Mouse (Mus musculus) midbrain, embryonic 12.5 days (tissue): ENCODE data around the gene Ccdc84. TPM values are rescaled to one million over a fixed set of nuclear protein-coding genes. Genes with fewer than 3 reads are reported as not detected.
"Not testable (repeated sequence)": the region's sequence is repeated elsewhere in the genome, so short reads cannot be mapped to it uniquely, and the experiment has no call there.

Experiments
- ATAC-seq: fragments of 200-750 bp; cut with Nextera tagmentation; 2 replicates; pipeline ENCODE4 v1.8.0; 2017; ENCODE audit warnings: low read depth, moderate TSS enrichment, moderate library complexity; ENCODE audit not compliant: low FRiP score
- H3K27ac ChIP-seq: fragments of 300-500 bp; sonication (generic); replicated peaks from 2 replicates; pipeline ENCODE4 v1.5.1; 2016; ENCODE audit warnings: mild to moderate bottlenecking
- H3K27me3 ChIP-seq: fragments of 300-500 bp; sonication (generic); 2 replicates; pipeline ENCODE4 v1.6.1; 2016; ENCODE audit warnings: mild to moderate bottlenecking
- H3K36me3 ChIP-seq: fragments of 300-500 bp; sonication (generic); 2 replicates; pipeline ENCODE4 v1.6.1; 2016
- H3K4me1 ChIP-seq: fragments of 300-500 bp; sonication (generic); 2 replicates; pipeline ENCODE4 v1.6.1; 2016
- H3K4me2 ChIP-seq: fragments of 300-500 bp; sonication (generic); replicated peaks from 2 replicates; pipeline ENCODE4 v1.6.1; 2016; ENCODE audit warnings: mild to moderate bottlenecking, moderate library complexity
- H3K4me3 ChIP-seq: fragments of 300-500 bp; sonication (generic); 2 replicates; pipeline ENCODE4 v1.5.1; 2016; ENCODE audit warnings: mild to moderate bottlenecking
- H3K9ac ChIP-seq: fragments of 300-500 bp; sonication (generic); replicated peaks from 2 replicates; pipeline ENCODE4 v1.6.1; 2016; ENCODE audit warnings: mild to moderate bottlenecking, moderate library complexity
- H3K9me3 ChIP-seq: fragments of 300-500 bp; sonication (generic); 2 replicates; pipeline ENCODE4 v1.6.1; 2016; ENCODE audit warnings: mild to moderate bottlenecking
- WGBS: fragments of 180-500 bp; shearing (Covaris S2); methylation state at CpG from one replicate; pipeline ENCODE4 v1.1.7; 2016; 5-methylcytosine and 5-hydroxymethylcytosine counted together
- microRNA-seq: library from miRNA; unstranded; fragments of <30 nt; microRNA quantifications from one replicate; pipeline ENCODE4, GENCODE M21; 2017
- polyA plus RNA-seq: library from polyadenylated mRNA; unstranded; fragments of >200 nt; fragmentation: Nextera tagmentation; extraction: Ambion mirVana; gene quantifications from 2 replicates; pipeline ENCODE4 v1.2.1, GENCODE M21; 2016

Ccdc84 gene
- polyA plus RNA-seq, 1 experiment from 2014 or later, result 31.9 TPM

GRCm38 (mm10) chr9:44379054-44379834 lies 39.1 kb downstream of the Ccdc84 start, which contains the start of gene Hyou1:
Gene Hyou1 (plus strand): TSS chr9:44379490.
- H3K4me1 ChIP-seq, result peaks cover 26% of the 10 kb centered on the region
- H3K9me3 ChIP-seq, result no peaks in the 10 kb centered on the region
- under 1% methylated on average over 82 of the region's 83 CpGs for WGBS
- peak within 1 kb of the TSS; percentile 94 for H3K9ac ChIP-seq
- peak within 1 kb of the TSS; percentile 99 for H3K4me2 ChIP-seq
- peak; percentile 95 for ATAC-seq
- H3K4me3 ChIP-seq, result peak within 1 kb of the TSS; percentile 91
- H3K27ac ChIP-seq, result peak within 1 kb of the TSS; percentile 88
- H3K27me3 ChIP-seq, result no peaks in the 10 kb centered on the region
- peaks cover 37% of the 10 kb centered on the region for H3K36me3 ChIP-seq

- Histone ChIP-seq H3K9me3 (no peaks in the 10 kb centered on the region), H3K4me2 (peak overlapping the region; percentile 99), H3K27ac (peak overlapping the region; percentile 88; the same call in 1 of the 2 replicates), H3K36me3 (peaks cover 27% of the 10 kb centered on the region), H3K27me3 (no peaks in the 10 kb centered on the region), H3K9ac (peak overlapping the region; percentile 94; the same call in 1 of the 2 replicates), H3K4me3 (peak overlapping the region; percentile 91), H3K4me1 (peaks cover 26% of the 10 kb centered on the region)
- no peak for ATAC-seq
- 92% methylated on average over 5 of the region's 5 CpGs for WGBS
Measured at GRCm38 (mm10) chr9:44378153-44378730, 40.1 kb downstream of the Ccdc84 start.

- not testable (repeated sequence) for H3K4me3 ChIP-seq, H3K27me3 ChIP-seq, H3K27ac ChIP-seq, ATAC-seq, H3K9me3 ChIP-seq, H3K4me2 ChIP-seq, H3K9ac ChIP-seq
- 95% methylated on average over 2 of the region's 2 CpGs for WGBS
- peaks cover 18% of the 10 kb centered on the region for H3K36me3 ChIP-seq
- H3K4me1 ChIP-seq, result peaks cover 26% of the 10 kb centered on the region
Measured at GRCm38 (mm10) chr9:44377335-44377734, 41.0 kb downstream of the Ccdc84 start.

- ATAC-seq, result no peak
- Histone ChIP-seq H3K9me3 (no peaks in the 10 kb centered on the region), H3K4me1 (peaks cover 24% of the 10 kb centered on the region), H3K4me3 (no peak overlapping the region), H3K27me3 (no peaks in the 10 kb centered on the region), H3K4me2 (no peak overlapping the region), H3K9ac (no peak overlapping the region), H3K27ac (no peak overlapping the region), H3K36me3 (peaks cover 6% of the 10 kb centered on the region)
- 93% methylated on average over 6 of the region's 6 CpGs for WGBS
Measured at GRCm38 (mm10) chr9:44376141-44376540, 42.2 kb downstream of the Ccdc84 start.

- H3K4me2 ChIP-seq, result no peak overlapping the region
- H3K4me3 ChIP-seq, result no peak overlapping the region
- H3K27me3 ChIP-seq, result no peaks in the 10 kb centered on the region
- H3K36me3 ChIP-seq, result no peaks in the 10 kb centered on the region
- H3K4me1 ChIP-seq, result peaks cover 7% of the 10 kb centered on the region
- H3K27ac ChIP-seq, result no peak overlapping the region
- ATAC-seq, result no peak
- H3K9me3 ChIP-seq, result no peaks in the 10 kb centered on the region
- no peak overlapping the region for H3K9ac ChIP-seq
Measured at GRCm38 (mm10) chr9:44373386-44373785, 45.0 kb downstream of the Ccdc84 start.

- Histone ChIP-seq H3K9ac (no peak overlapping the region), H3K4me2 (no peak overlapping the region), H3K4me3 (no peak overlapping the region), H3K27ac (no peak overlapping the region), H3K4me1 (peaks cover 8% of the 10 kb centered on the region), H3K9me3 (no peaks in the 10 kb centered on the region), H3K36me3 (peaks cover 4% of the 10 kb centered on the region; the same call in 1 of the 2 replicates), H3K27me3 (no peaks in the 10 kb centered on the region)
- ATAC-seq, result no peak
- WGBS, result 63% methylated on average over 3 of the region's 3 CpGs
Measured at GRCm38 (mm10) chr9:44364480-44364879, 53.9 kb downstream of the Ccdc84 start.

- H3K9ac ChIP-seq, H3K4me1 ChIP-seq, H3K27me3 ChIP-seq, H3K9me3 ChIP-seq: not testable (repeated sequence)
- Histone ChIP-seq H3K4me2 (peak overlapping the region; percentile 93), H3K27ac (peak overlapping the region; percentile 61), H3K36me3 (peaks cover 23% of the 10 kb centered on the region), H3K4me3 (peak overlapping the region; percentile 96)
- 0 out of 2 replicates have a peak, but pooled peaks have one; percentile 30 for ATAC-seq
- WGBS, result 47% methylated on average over 4 of the region's 4 CpGs
Measured at GRCm38 (mm10) chr9:44361931-44362330, 56.4 kb downstream of the Ccdc84 start.

GRCm38 (mm10) chr9:44361190-44361917 lies 57.0 kb downstream of the Ccdc84 start, which contains the start of gene Vps11:
Gene Vps11 (minus strand): TSS chr9:44361670.
- peak; percentile 90 for ATAC-seq
- under 1% methylated on average over 44 of the region's 44 CpGs for WGBS
- peak within 1 kb of the TSS; percentile 96 for H3K4me3 ChIP-seq
- peaks cover 8% of the 10 kb centered on the region for H3K4me1 ChIP-seq
- H3K27ac ChIP-seq, result peak within 1 kb of the TSS; percentile 66
- peak within 1 kb of the TSS; percentile 84 for H3K9ac ChIP-seq
- H3K9me3 ChIP-seq, result no peaks in the 10 kb centered on the region
- H3K4me2 ChIP-seq, result peak within 1 kb of the TSS; percentile 93
- H3K36me3 ChIP-seq, result peaks cover 28% of the 10 kb centered on the region
- no peaks in the 10 kb centered on the region for H3K27me3 ChIP-seq

Small RNAs within 50 kb of the gene (microRNA-seq; reads per million reads assigned to microRNA genes)
- gene Mir7085, result not detected

Other genes starting within 250 kb of the Ccdc84 start
- 27.2 and 32.0 TPM in 2 replicates for gene Cbl, start 184.5 kb downstream of the Ccdc84 start, polyA plus RNA-seq
- not detected in 2 replicates for gene Ccdc153, start 177.9 kb downstream of the Ccdc84 start, polyA plus RNA-seq
- gene Pdzd3, start 167.1 kb downstream of the Ccdc84 start, polyA plus RNA-seq, result 0.20 and 0.31 TPM in 2 replicates
- gene Nlrx1, start 150.0 kb downstream of the Ccdc84 start, polyA plus RNA-seq, result 2.6 and 3.3 TPM in 2 replicates
- 12.9 and 14.4 TPM in 2 replicates for gene Abcg4, start 130.0 kb downstream of the Ccdc84 start, polyA plus RNA-seq
- gene Hinfp, start 112.9 kb downstream of the Ccdc84 start, polyA plus RNA-seq, result 33.9 and 38.5 TPM in 2 replicates
- gene C2cd2l, start 98.3 kb downstream of the Ccdc84 start, polyA plus RNA-seq, result 19.0 and 19.7 TPM in 2 replicates
- gene Dpagt1, start 92.5 kb downstream of the Ccdc84 start, polyA plus RNA-seq, result 34.7 and 39.1 TPM in 2 replicates
- 351 and 363 TPM in 2 replicates for gene H2afx, start 83.9 kb downstream of the Ccdc84 start, polyA plus RNA-seq
- 96.4 and 109 TPM in 2 replicates for gene Hmbs, start 74.3 kb downstream of the Ccdc84 start, polyA plus RNA-seq
- gene Vps11, start 56.9 kb downstream of the Ccdc84 start, polyA plus RNA-seq, result 36.5 and 40.8 TPM in 2 replicates
- gene Hyou1, start 39.1 kb downstream of the Ccdc84 start, polyA plus RNA-seq, result 36.2 and 39.4 TPM in 2 replicates
- 24.9 and 29.3 TPM in 2 replicates for gene Slc37a4, start 21.7 kb downstream of the Ccdc84 start, polyA plus RNA-seq
- gene Rps25, start 11.4 kb downstream of the Ccdc84 start, polyA plus RNA-seq, result 1,381 and 1,435 TPM in 2 replicates
- gene Trappc4, start 11.0 kb downstream of the Ccdc84 start, polyA plus RNA-seq, result 269 and 272 TPM in 2 replicates
- gene Foxr1, start 22.6 kb upstream of the Ccdc84 start, polyA plus RNA-seq, result not detected in 2 replicates
- not detected in 2 replicates for gene Upk2, start 36.4 kb upstream of the Ccdc84 start, polyA plus RNA-seq
- 10.2 and 10.4 TPM in 2 replicates for gene Bcl9l, start 64.3 kb upstream of the Ccdc84 start, polyA plus RNA-seq
- not detected in 2 replicates for gene Cxcr5, start 143.3 kb upstream of the Ccdc84 start, polyA plus RNA-seq
- 23.8 and 25.2 TPM in 2 replicates for gene Ddx6, start 186.3 kb upstream of the Ccdc84 start, polyA plus RNA-seq